ENCODE assay signal across 19 mouse cellular contexts in the genomic region with DNA sequence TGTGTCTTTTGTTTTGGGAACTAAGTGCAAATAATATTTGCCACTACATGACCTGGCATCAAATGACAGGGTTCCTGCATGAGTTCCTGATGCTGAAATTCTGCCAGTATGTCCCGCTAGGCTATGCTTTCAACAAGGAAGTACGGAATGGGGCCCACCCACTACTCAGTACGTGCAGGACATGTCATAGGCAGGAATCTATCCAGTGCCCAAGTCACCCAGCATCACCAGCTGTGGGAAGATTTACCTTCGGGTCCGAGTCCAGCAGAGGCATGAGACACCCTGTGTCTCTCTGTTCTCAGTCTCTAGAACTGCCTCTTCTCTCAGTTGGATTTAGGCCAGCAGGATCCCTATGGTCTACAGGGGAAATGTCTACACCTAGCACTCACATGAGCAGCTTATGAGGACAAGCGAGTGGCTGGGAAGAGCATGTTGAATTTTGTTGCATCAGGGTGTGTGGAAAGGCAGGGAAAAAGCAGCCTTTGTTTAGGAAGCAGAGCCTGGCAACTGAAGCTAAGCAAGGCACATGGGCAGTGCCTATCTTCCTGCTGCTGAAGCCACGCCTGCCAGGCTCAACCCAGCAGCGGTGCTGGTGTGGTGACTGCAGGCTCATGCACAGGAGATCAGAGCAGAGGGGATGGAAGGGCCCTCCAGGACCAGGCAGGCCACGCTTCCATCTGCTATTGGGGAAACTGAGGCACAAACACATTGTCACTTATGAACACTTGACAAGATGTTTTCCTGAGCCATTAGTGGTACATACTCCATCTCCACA. TPM values are rescaled to one million over a fixed set of nuclear protein-coding genes. Genes with fewer than 3 reads are reported as not detected.
DNase-seq lines count a peak whose midpoint lies in the region; ATAC-seq lines count a peak whose summit lies in the region.
"Had no signal": no experiment of that assay in that cellular context is flagged by ENCODE, and none has a peak within 500 bp of the region (broad histone marks: within the 10 kb centered on the region; RNA-seq: fewer than 3 reads in every experiment).

No protein-coding gene starts in this region.

- ATAC-seq in heart, embryonic 11.5 days (replicated peaks; ENCODE audit: insufficient number of reproducible peaks, low FRiP score, low TSS enrichment), result 0 out of 2 replicates have a peak, but pooled peaks have one; percentile 59
- ATAC-seq: forebrain, embryonic 15.5 days; intestine, postnatal 0 days had no signal

- H3K4me1 ChIP-seq in heart, embryonic 11.5 days (ENCODE audit: control insufficient read depth, insufficient read depth, low read length), result peaks cover 5% of the 10 kb centered on the region; the same call in 1 of the 2 replicates

- no peak overlapping the region for H3K27ac ChIP-seq in heart, embryonic 11.5 days (ENCODE audit: low read depth, low read length)
- H3K27ac ChIP-seq: embryonic facial prominence, embryonic 12.5 days; forebrain, embryonic 15.5 days; hindbrain, embryonic 12.5 days; limb, embryonic 12.5 days; midbrain, embryonic 12.5 days had no signal

- WGBS in heart, embryonic 11.5 days (ENCODE audit: insufficient replicate concordance), result 72% methylated on average over 9 of the region's 9 CpGs

- no peaks in the 10 kb centered on the region for H3K36me3 ChIP-seq in heart, embryonic 11.5 days (ENCODE audit: control insufficient read depth, insufficient read depth, low read length)
- H3K36me3 ChIP-seq: embryonic facial prominence, embryonic 12.5 days; forebrain, embryonic 15.5 days; hindbrain, embryonic 12.5 days; limb, embryonic 12.5 days; midbrain, embryonic 12.5 days had no signal

- no peak overlapping the region for H3K4me2 ChIP-seq in heart, embryonic 11.5 days
- H3K4me2 ChIP-seq: embryonic facial prominence, embryonic 12.5 days; forebrain, embryonic 15.5 days; hindbrain, embryonic 12.5 days; limb, embryonic 12.5 days; midbrain, embryonic 12.5 days had no signal

- no peak overlapping the region for H3K4me3 ChIP-seq in heart, embryonic 11.5 days (ENCODE audit: low read depth, low read length)
- H3K4me3 ChIP-seq: embryonic facial prominence, embryonic 12.5 days; forebrain, embryonic 15.5 days; hindbrain, embryonic 12.5 days; limb, embryonic 12.5 days; midbrain, embryonic 12.5 days had no signal

- DNase-seq in heart, adult 9 months (ENCODE audit: low spot score in 2 of 2), result no peak
- peak; percentile 82 for DNase-seq in 3T3-L1 (ENCODE audit: low read depth, low spot score)
- peak; percentile 72 for DNase-seq in liver
- DNase-seq in lung, postnatal 36 days, result peak; percentile 49
- no peak for DNase-seq in neural tube, embryonic 10.5 days (ENCODE audit: extremely low spot score, low spot score)
- no peak for DNase-seq in embryo, embryonic 11 days
- no peak for DNase-seq in retina, postnatal 1 day
- DNase-seq: adrenal gland, postnatal 25 days; cerebellum, postnatal 14 days; kidney, postnatal 36 days; layer of hippocampus, postnatal 36 days; right cerebral cortex, postnatal 4 days had no signal

- H3K27me3 ChIP-seq in heart, embryonic 11.5 days (ENCODE audit: control insufficient read depth, insufficient read depth, low read length), result no peaks in the 10 kb centered on the region
- H3K27me3 ChIP-seq: embryonic facial prominence, embryonic 12.5 days; forebrain, embryonic 15.5 days; hindbrain, embryonic 12.5 days; limb, embryonic 12.5 days; midbrain, embryonic 12.5 days had no signal

- no peak overlapping the region for H3K9ac ChIP-seq in heart, embryonic 11.5 days (ENCODE audit: low read depth, low read length)
- H3K9ac ChIP-seq: embryonic facial prominence, embryonic 12.5 days; forebrain, embryonic 15.5 days; hindbrain, embryonic 12.5 days; limb, embryonic 12.5 days; midbrain, embryonic 12.5 days had no signal

- H3K9me3 ChIP-seq in heart, embryonic 11.5 days (replicated peaks; ENCODE audit: control insufficient read depth, low read length), result no peaks in the 10 kb centered on the region
- H3K9me3 ChIP-seq: embryonic facial prominence, embryonic 12.5 days; forebrain, embryonic 15.5 days; hindbrain, embryonic 12.5 days; limb, embryonic 12.5 days; midbrain, embryonic 12.5 days had no signal

RNA-seq across cellular contexts. Expression of a gene that starts 59.2 kb away (rescaled TPM):
- polyA plus RNA-seq in heart, embryonic 11.5 days (2014; fragmentation: Nextera tagmentation; extraction: Ambion mirVana), result 7.2 and 9.6 TPM in 2 replicates

Comparison
In these comparisons a context has a peak if more than half of its experiments do, and no peak if none do; other contexts are left out.
1. DNase-seq: peak in 3T3-L1 (single experiment), liver (single experiment) and lung, postnatal 36 days (single experiment); none in heart, adult 9 months (0 of 2), neural tube, embryonic 10.5 days (single experiment), embryo, embryonic 11 days (single experiment) and retina, postnatal 1 day (single experiment).